Mouse (Mus musculus): ENCODE results near the gene Rbm6. TPM values are rescaled to one million over a fixed set of nuclear protein-coding genes. Genes with fewer than 3 reads are reported as not detected.
A peak's percentile ranks its signal among the peaks of the same experiment; 100 is the strongest.

Rbm6 gene
- polyA plus RNA-seq, 1 experiment from 2014 or later: 26.6 TPM

GRCm38 (mm10) chr9:107774411-107774810 lies 98.6 kb downstream of the Rbm6 start:
- peaks cover 9% of the 10 kb centered on the region for H3K4me1 ChIP-seq (ENCODE audit: control insufficient read depth, low read depth, low read length)
- H3K9me3 ChIP-seq (replicated peaks; ENCODE audit: control insufficient read depth, low read length): no peaks in the 10 kb centered on the region
- no peaks in the 10 kb centered on the region for H3K27me3 ChIP-seq (ENCODE audit: control insufficient read depth, insufficient read depth, low read depth, low read length)
- no peak overlapping the region for H3K4me2 ChIP-seq (ENCODE audit: low read depth, low read length)
- no peak overlapping the region for H3K27ac ChIP-seq (ENCODE audit: low read length)
- H3K36me3 ChIP-seq (ENCODE audit: control insufficient read depth, insufficient read depth): peaks cover 24% of the 10 kb centered on the region
- no peak for ATAC-seq (ENCODE audit: low read depth)
- H3K4me3 ChIP-seq (ENCODE audit: low read depth, low read length): no peak overlapping the region
- 88% methylated on average over 3 of the region's 3 CpGs for WGBS (ENCODE audit: insufficient replicate concordance)
- no peak overlapping the region for H3K9ac ChIP-seq (ENCODE audit: low read depth, low read length)

DNA sequence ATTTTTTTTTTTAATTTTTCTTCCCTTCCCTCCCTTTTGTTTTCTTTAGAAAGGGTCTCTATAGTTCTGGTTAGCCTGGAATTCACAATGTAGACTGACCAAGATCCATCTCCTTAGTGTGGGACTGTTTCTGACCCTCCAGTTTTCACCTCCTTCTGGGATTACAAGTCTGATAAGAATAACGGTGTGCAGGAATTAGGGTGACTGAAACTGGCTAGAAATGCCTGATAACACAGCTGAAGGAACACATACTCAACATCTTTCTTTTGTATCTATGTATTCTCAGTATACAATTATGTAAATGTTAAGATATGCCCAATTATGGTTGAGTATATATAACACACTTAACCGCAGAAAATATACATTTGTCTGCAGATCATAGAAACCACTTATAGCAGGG lies 101.3 kb downstream of the Rbm6 start:
- ATAC-seq (ENCODE audit: low read depth): no peak
- Histone ChIP-seq H3K36me3 (ENCODE audit: control insufficient read depth, insufficient read depth) (peaks cover 39% of the 10 kb centered on the region), H3K4me3 (ENCODE audit: low read depth, low read length) (no peak overlapping the region), H3K9me3 (replicated peaks; ENCODE audit: control insufficient read depth, low read length) (no peaks in the 10 kb centered on the region), H3K9ac (ENCODE audit: low read depth, low read length) (no peak overlapping the region), H3K27me3 (ENCODE audit: control insufficient read depth, insufficient read depth, low read depth, low read length) (no peaks in the 10 kb centered on the region), H3K27ac (ENCODE audit: low read length) (no peak overlapping the region), H3K4me1 (ENCODE audit: control insufficient read depth, low read depth, low read length) (peaks cover 16% of the 10 kb centered on the region), H3K4me2 (ENCODE audit: low read depth, low read length) (peak overlapping the region; percentile 70; the same call in 1 of the 2 replicates)
- whole genome bisulfite sequencing (ENCODE audit: insufficient replicate concordance): 44% methylated on average over 2 of the region's 2 CpGs

- H3K36me3 ChIP-seq (ENCODE audit: control insufficient read depth, insufficient read depth): peaks cover 41% of the 10 kb centered on the region
- H3K4me2 ChIP-seq (ENCODE audit: low read depth, low read length): peak within 1 kb of the TSS; percentile 78
- WGBS (ENCODE audit: insufficient replicate concordance): under 1% methylated on average over 60 of the region's 60 CpGs
Measured at GRCm38 (mm10) chr9:107770374-107771290, 102.4 kb downstream of the Rbm6 start, which contains the start of gene Rbm5. Rbm5 (minus strand) TSS chr9:107770996.

GRCm38 (mm10) chr9:107770037-107770373 lies 103.0 kb downstream of the Rbm6 start:
- ATAC-seq (ENCODE audit: low read depth): no peak
- WGBS (ENCODE audit: insufficient replicate concordance): 1% methylated on average over 9 of the region's 9 CpGs
- peak overlapping the region; percentile 78 for H3K4me2 ChIP-seq (ENCODE audit: low read depth, low read length)
- H3K9ac ChIP-seq (ENCODE audit: low read depth, low read length): peak overlapping the region; percentile 98
- peaks cover 44% of the 10 kb centered on the region for H3K36me3 ChIP-seq (ENCODE audit: control insufficient read depth, insufficient read depth)
- H3K9me3 ChIP-seq (replicated peaks; ENCODE audit: control insufficient read depth, low read length): no peaks in the 10 kb centered on the region
- H3K4me3 ChIP-seq (ENCODE audit: low read depth, low read length): peak overlapping the region; percentile 85
- H3K27me3 ChIP-seq (ENCODE audit: control insufficient read depth, insufficient read depth, low read depth, low read length): no peaks in the 10 kb centered on the region
- peaks cover 16% of the 10 kb centered on the region for H3K4me1 ChIP-seq (ENCODE audit: control insufficient read depth, low read depth, low read length)
- H3K27ac ChIP-seq (ENCODE audit: low read length): peak overlapping the region; percentile 83

More at GRCm38 (mm10) chr9:107770374-107771290, 102.4 kb downstream of the Rbm6 start, which contains the start of gene Rbm5:
- Histone ChIP-seq H3K9ac (ENCODE audit: low read depth, low read length) (peak within 1 kb of the TSS; percentile 98), H3K27ac (ENCODE audit: low read length) (peak within 1 kb of the TSS; percentile 83), H3K9me3 (replicated peaks; ENCODE audit: control insufficient read depth, low read length) (no peaks in the 10 kb centered on the region), H3K4me1 (ENCODE audit: control insufficient read depth, low read depth, low read length) (peaks cover 16% of the 10 kb centered on the region), H3K27me3 (ENCODE audit: control insufficient read depth, insufficient read depth, low read depth, low read length) (no peaks in the 10 kb centered on the region), H3K4me3 (ENCODE audit: low read depth, low read length) (peak within 1 kb of the TSS; percentile 85)
- ATAC-seq (ENCODE audit: low read depth): peak; percentile 100

GRCm38 (mm10) chr9:107769445-107770000 lies 103.5 kb downstream of the Rbm6 start:
- Histone ChIP-seq H3K9ac (ENCODE audit: low read depth, low read length) (peak overlapping the region; percentile 98), H3K4me2 (ENCODE audit: low read depth, low read length) (peak overlapping the region; percentile 78), H3K27ac (ENCODE audit: low read length) (peak overlapping the region; percentile 45; the same call in 1 of the 2 replicates), H3K4me3 (ENCODE audit: low read depth, low read length) (peak overlapping the region; percentile 85), H3K9me3 (replicated peaks; ENCODE audit: control insufficient read depth, low read length) (no peaks in the 10 kb centered on the region), H3K4me1 (ENCODE audit: control insufficient read depth, low read depth, low read length) (peaks cover 16% of the 10 kb centered on the region), H3K36me3 (ENCODE audit: control insufficient read depth, insufficient read depth) (peaks cover 49% of the 10 kb centered on the region), H3K27me3 (ENCODE audit: control insufficient read depth, insufficient read depth, low read depth, low read length) (no peaks in the 10 kb centered on the region)
- ATAC-seq (ENCODE audit: low read depth): no peak
- 12% methylated on average over 4 of the region's 4 CpGs for WGBS (ENCODE audit: insufficient replicate concordance)

- Histone ChIP-seq H3K4me3 (ENCODE audit: low read depth, low read length) (peak overlapping the region; percentile 85; the same call in 1 of the 2 replicates), H3K9ac (ENCODE audit: low read depth, low read length) (no peak overlapping the region), H3K4me1 (ENCODE audit: control insufficient read depth, low read depth, low read length) (peaks cover 16% of the 10 kb centered on the region), H3K36me3 (ENCODE audit: control insufficient read depth, insufficient read depth) (peaks cover 48% of the 10 kb centered on the region), H3K27me3 (ENCODE audit: control insufficient read depth, insufficient read depth, low read depth, low read length) (no peaks in the 10 kb centered on the region), H3K9me3 (replicated peaks; ENCODE audit: control insufficient read depth, low read length) (no peaks in the 10 kb centered on the region), H3K27ac (ENCODE audit: low read length) (no peak overlapping the region), H3K4me2 (ENCODE audit: low read depth, low read length) (peak overlapping the region; percentile 78)
- 81% methylated on average over 5 of the region's 5 CpGs for WGBS (ENCODE audit: insufficient replicate concordance)
- ATAC-seq (ENCODE audit: low read depth): no peak
Measured at GRCm38 (mm10) chr9:107768851-107769250, 104.2 kb downstream of the Rbm6 start.

- 74% methylated on average over 6 of the region's 6 CpGs for WGBS (ENCODE audit: insufficient replicate concordance)
- H3K9me3 ChIP-seq (replicated peaks; ENCODE audit: control insufficient read depth, low read length): no peaks in the 10 kb centered on the region
- H3K4me1 ChIP-seq (ENCODE audit: control insufficient read depth, low read depth, low read length): no peaks in the 10 kb centered on the region
- H3K4me2 ChIP-seq (ENCODE audit: low read depth, low read length): no peak overlapping the region
- H3K4me3 ChIP-seq (ENCODE audit: low read depth, low read length): no peak overlapping the region
- H3K9ac ChIP-seq (ENCODE audit: low read depth, low read length): no peak overlapping the region
- no peak for ATAC-seq (ENCODE audit: low read depth)
- no peak overlapping the region for H3K27ac ChIP-seq (ENCODE audit: low read length)
- H3K27me3 ChIP-seq (ENCODE audit: control insufficient read depth, insufficient read depth, low read depth, low read length): no peaks in the 10 kb centered on the region
- H3K36me3 ChIP-seq (ENCODE audit: control insufficient read depth, insufficient read depth): peaks cover 84% of the 10 kb centered on the region
Measured at GRCm38 (mm10) chr9:107759593-107759992, 113.4 kb downstream of the Rbm6 start.

DNA sequence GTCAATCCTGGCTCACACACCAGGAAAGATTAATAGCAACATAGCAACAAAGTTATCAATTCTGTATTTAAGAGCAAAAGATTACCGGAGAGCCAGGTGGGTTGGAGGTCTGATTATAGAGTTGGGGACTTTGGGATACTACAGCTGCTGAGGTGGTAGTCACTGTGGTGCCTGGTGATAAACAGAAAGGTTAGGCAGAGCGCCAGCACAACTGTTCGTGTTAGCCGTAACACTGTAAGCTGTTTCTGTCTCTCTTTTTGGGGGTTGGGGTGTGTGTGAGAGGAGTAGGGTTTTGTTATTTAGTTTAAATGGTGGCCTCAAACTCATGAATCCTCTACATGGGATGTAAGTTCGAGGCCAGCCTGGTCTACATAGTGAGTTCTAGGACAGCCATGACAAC lies 122.7 kb downstream of the Rbm6 start:
- peaks cover 91% of the 10 kb centered on the region for H3K36me3 ChIP-seq (ENCODE audit: control insufficient read depth, insufficient read depth)
- no peak overlapping the region for H3K4me3 ChIP-seq (ENCODE audit: low read depth, low read length)
- H3K4me1 ChIP-seq (ENCODE audit: control insufficient read depth, low read depth, low read length): no peaks in the 10 kb centered on the region
- H3K27ac ChIP-seq (ENCODE audit: low read length): no peak overlapping the region
- no peaks in the 10 kb centered on the region for H3K9me3 ChIP-seq (replicated peaks; ENCODE audit: control insufficient read depth, low read length)
- no peak overlapping the region for H3K4me2 ChIP-seq (ENCODE audit: low read depth, low read length)
- H3K27me3 ChIP-seq (ENCODE audit: control insufficient read depth, insufficient read depth, low read depth, low read length): no peaks in the 10 kb centered on the region
- no peak for ATAC-seq (ENCODE audit: low read depth)
- WGBS (ENCODE audit: insufficient replicate concordance): 83% methylated on average over 5 of the region's 5 CpGs
- H3K9ac ChIP-seq (ENCODE audit: low read depth, low read length): no peak overlapping the region

DNA sequence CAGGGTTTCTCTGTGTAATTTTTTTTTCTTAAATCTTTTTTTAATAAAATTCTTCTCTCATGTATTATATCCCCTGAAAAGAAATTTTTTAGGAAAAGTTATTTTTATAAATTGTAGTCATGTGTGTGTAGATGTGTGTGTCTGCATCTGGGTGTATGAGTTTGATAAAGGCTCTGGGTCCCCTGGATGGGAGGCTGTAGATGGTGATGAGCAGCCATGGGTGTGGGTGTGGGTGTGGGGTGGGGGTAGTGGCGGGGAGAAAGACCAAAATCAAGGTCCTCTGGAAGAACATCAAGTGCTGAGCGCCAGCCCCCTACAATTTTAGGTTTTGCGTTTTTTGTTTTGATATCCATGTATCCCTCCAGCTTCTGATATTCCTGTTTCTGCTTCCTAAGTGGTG lies 125.0 kb downstream of the Rbm6 start:
- no peak for ATAC-seq (ENCODE audit: low read depth)
- Histone ChIP-seq H3K9ac (ENCODE audit: low read depth, low read length) (no peak overlapping the region), H3K27me3 (ENCODE audit: control insufficient read depth, insufficient read depth, low read depth, low read length) (no peaks in the 10 kb centered on the region), H3K9me3 (replicated peaks; ENCODE audit: control insufficient read depth, low read length) (no peaks in the 10 kb centered on the region), H3K4me2 (ENCODE audit: low read depth, low read length) (no peak overlapping the region), H3K27ac (ENCODE audit: low read length) (no peak overlapping the region), H3K4me3 (ENCODE audit: low read depth, low read length) (no peak overlapping the region), H3K4me1 (ENCODE audit: control insufficient read depth, low read depth, low read length) (no peaks in the 10 kb centered on the region), H3K36me3 (ENCODE audit: control insufficient read depth, insufficient read depth) (peaks cover 96% of the 10 kb centered on the region)
- 71% methylated on average over 3 of the region's 3 CpGs for WGBS (ENCODE audit: insufficient replicate concordance)

All from liver, embryonic 16.5 days (tissue).